Mouse (Mus musculus) embryonic fibroblast, embryonic 13.5 days (primary cell): ENCODE measurements around the gene Cyb5r2.

ENCODE experiments used
- CTCF ChIP-seq: IDR thresholded peaks from 2 replicates; pipeline ENCODE4 v1.5.1; 2011; ENCODE audit warnings: mild to moderate bottlenecking, control low read depth, low read length, moderate library complexity, borderline replicate concordance; ENCODE audit not compliant: insufficient read depth
- POLR2A ChIP-seq: IDR thresholded peaks from 2 replicates; pipeline ENCODE4 v1.6.1; 2011; ENCODE audit warnings: low read depth, mild to moderate bottlenecking, control low read depth, low read length, moderate library complexity

DNA sequence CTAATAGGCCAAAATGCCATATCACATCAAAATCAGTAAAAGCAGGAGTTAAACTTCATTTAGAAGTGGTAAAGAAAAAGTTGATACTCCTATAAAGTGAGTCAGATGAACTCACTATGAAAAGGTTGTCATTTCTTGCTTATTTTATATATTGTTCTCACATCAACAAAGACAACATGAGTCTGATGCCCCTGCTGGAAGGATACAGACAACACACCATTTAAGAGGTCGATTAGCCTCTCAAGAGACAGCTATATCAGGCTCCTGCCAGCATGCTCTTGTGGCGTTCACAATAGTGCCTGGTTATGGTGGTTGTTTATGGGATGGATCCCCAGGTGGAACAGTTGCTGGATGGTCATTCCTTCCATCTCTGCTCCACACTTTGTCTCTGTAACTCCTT is 24.7 kb downstream of the Cyb5r2 start:
- TF ChIP-seq CTCF (no peak), POLR2A (no peak)
